Mouse (Mus musculus): ENCODE results near the gene Tbc1d22a.

The Tbc1d22a gene

GRCm38 (mm10) chr15:86283238-86283637, 69.0 kb downstream of the Tbc1d22a start:
- DNase-seq: no peak

- no peak for DNase-seq
These were observed 71.0 kb downstream of the Tbc1d22a start for GRCm38 (mm10) chr15:86285296-86285695.

GRCm38 (mm10) chr15:86290074-86290473, 75.8 kb downstream of the Tbc1d22a start:
- no peak for DNase-seq

GRCm38 (mm10) chr15:86292288-86292687, 78.0 kb downstream of the Tbc1d22a start:
- DNase-seq: peak in 1 of 2 experiments; percentile 30

- DNase-seq: no peak
These were observed 80.2 kb downstream of the Tbc1d22a start for GRCm38 (mm10) chr15:86294426-86294825.

- DNase-seq: no peak
These were observed 81.5 kb downstream of the Tbc1d22a start for GRCm38 (mm10) chr15:86295722-86296288.

GRCm38 (mm10) chr15:86297281-86297680, 83.0 kb downstream of the Tbc1d22a start:
- no peak for DNase-seq

GRCm38 (mm10) chr15:86303876-86304275, 89.6 kb downstream of the Tbc1d22a start:
- DNase-seq: no peak

GRCm38 (mm10) chr15:86304861-86305260, 90.6 kb downstream of the Tbc1d22a start:
- DNase-seq: no peak

GRCm38 (mm10) chr15:86305290-86305689, 91.0 kb downstream of the Tbc1d22a start:
- DNase-seq: no peak

GRCm38 (mm10) chr15:86309213-86309829, 95.1 kb downstream of the Tbc1d22a start:
- DNase-seq: no peak

- DNase-seq: peak; percentile 29 to 49
These were observed 106.7 kb downstream of the Tbc1d22a start for GRCm38 (mm10) chr15:86320803-86321510.

- no peak for DNase-seq
These were observed 112.1 kb downstream of the Tbc1d22a start for GRCm38 (mm10) chr15:86326341-86326740.

- DNase-seq: no peak
These were observed 115.7 kb downstream of the Tbc1d22a start for GRCm38 (mm10) chr15:86329911-86330310.

GRCm38 (mm10) chr15:86330454-86330853, 116.2 kb downstream of the Tbc1d22a start:
- DNase-seq: no peak

GRCm38 (mm10) chr15:86331501-86332245, 117.4 kb downstream of the Tbc1d22a start:
- no peak for DNase-seq

- DNase-seq: no peak
These were observed 118.9 kb downstream of the Tbc1d22a start for GRCm38 (mm10) chr15:86333176-86333575.

- DNase-seq: no peak
These were observed 119.3 kb downstream of the Tbc1d22a start for GRCm38 (mm10) chr15:86333606-86334005.

- DNase-seq: no peak
These were observed 120.0 kb downstream of the Tbc1d22a start for GRCm38 (mm10) chr15:86334276-86334675.

- no peak for DNase-seq
These were observed 120.5 kb downstream of the Tbc1d22a start for GRCm38 (mm10) chr15:86334745-86335144.

- peak in 1 of 2 experiments; percentile 33 for DNase-seq
These were observed 121.5 kb downstream of the Tbc1d22a start for GRCm38 (mm10) chr15:86335781-86336180.

GRCm38 (mm10) chr15:86337726-86338125, 123.5 kb downstream of the Tbc1d22a start:
- peak; percentile 21 to 44 for DNase-seq

GRCm38 (mm10) chr15:86339736-86340135, 125.5 kb downstream of the Tbc1d22a start:
- no peak for DNase-seq
